Mouse (Mus musculus): Measurements from ENCODE around the gene Kncn.

DNA sequence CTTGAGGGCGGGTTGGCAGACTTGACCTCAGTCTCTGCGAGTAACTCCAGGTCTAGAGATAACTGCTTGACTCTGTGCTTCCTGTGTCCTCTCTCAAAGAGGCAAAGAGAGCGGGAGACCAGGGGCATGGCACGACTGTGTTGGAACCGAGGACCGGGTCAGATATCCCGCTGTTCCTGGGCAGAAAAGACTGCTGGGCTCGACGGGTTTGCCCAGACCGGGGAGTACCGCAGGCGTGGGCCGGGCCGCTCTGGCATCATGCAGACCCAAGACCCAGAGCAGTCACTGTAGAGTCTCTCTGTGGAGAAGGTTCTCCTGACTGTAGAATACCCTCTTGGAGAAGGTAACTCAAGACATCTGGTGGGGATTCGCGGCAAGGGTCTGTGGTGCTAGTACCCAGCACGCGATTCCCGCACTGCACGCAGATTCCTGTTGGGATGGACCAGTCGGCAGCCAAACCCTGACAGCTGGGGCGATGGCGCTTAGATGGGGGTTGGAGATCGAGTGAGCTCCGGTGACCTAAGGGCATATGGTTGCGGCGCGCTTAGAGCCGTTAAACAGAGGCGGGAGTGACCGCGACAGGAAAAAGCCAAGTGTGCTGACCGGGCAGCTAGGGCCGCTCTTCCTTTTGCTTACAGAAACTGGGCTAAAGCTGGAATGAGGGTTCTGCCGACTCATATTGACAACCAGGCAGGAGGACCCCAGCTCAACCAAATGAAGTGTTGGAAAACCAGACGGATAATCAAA lies 51.8 kb downstream of the Kncn start:
- no peak for TF ChIP-seq CTCF (conservative IDR thresholded peaks at IDR 0.05; ENCODE audit: insufficient read depth, insufficient read length, low read depth, low read length)
- TF ChIP-seq POLR2A (IDR thresholded peaks at IDR 0.05; ENCODE audit: low read depth, low read length): no peak

Data from kidney, adult 2 months (tissue).